Mouse (Mus musculus) heart, embryonic 16.5 days (tissue): ENCODE measurements around the gene 4930578C19Rik. TPM values are rescaled to one million over a fixed set of nuclear protein-coding genes. Genes with fewer than 3 reads are reported as not detected.
"Not testable (repeated sequence)": the region's sequence is repeated elsewhere in the genome, so short reads cannot be mapped to it uniquely, and the experiment has no call there.

Experiments used
- ATAC-seq: fragments of 200-750 bp; cut with Nextera tagmentation; replicated peaks from 2 replicates; pipeline ENCODE4 v1.8.0; 2017; ENCODE audit warnings: moderate number of reproducible peaks; ENCODE audit not compliant: insufficient read depth, low FRiP score; ENCODE audit errors: extremely low read depth
- H3K27ac ChIP-seq: fragments of 300-500 bp; sonication (generic); 2 replicates; pipeline ENCODE4 v1.5.1; 2014; ENCODE audit warnings: mild to moderate bottlenecking, low read length, control low read depth, moderate library complexity
- H3K27me3 ChIP-seq: fragments of 300-500 bp; sonication (generic); 2 replicates; pipeline ENCODE4 v1.6.1; 2014; ENCODE audit warnings: low read length, mixed read lengths; ENCODE audit not compliant: control insufficient read depth, insufficient read depth
- H3K36me3 ChIP-seq: fragments of 300-500 bp; sonication (generic); 2 replicates; pipeline ENCODE4 v1.6.1; 2014; ENCODE audit not compliant: control insufficient read depth, insufficient read depth
- H3K4me1 ChIP-seq: fragments of 300-500 bp; sonication (generic); 2 replicates; pipeline ENCODE4 v1.6.1; 2014; ENCODE audit warnings: low read length, mixed read lengths; ENCODE audit not compliant: control insufficient read depth, insufficient read depth
- H3K4me2 ChIP-seq: fragments of 300-500 bp; sonication (generic); 2 replicates; pipeline ENCODE4 v1.6.1; 2014; ENCODE audit warnings: low read depth, mild to moderate bottlenecking, control low read depth, low read length
- H3K4me3 ChIP-seq: fragments of 300-500 bp; sonication (generic); 2 replicates; pipeline ENCODE4 v1.5.1; 2014; ENCODE audit warnings: mild to moderate bottlenecking, control low read depth, low read length
- H3K9ac ChIP-seq: fragments of 300-500 bp; sonication (generic); 2 replicates; pipeline ENCODE4 v1.6.1; 2014; ENCODE audit warnings: low read length, control low read depth
- H3K9me3 ChIP-seq: fragments of 300-500 bp; sonication (generic); replicated peaks from 2 replicates; pipeline ENCODE4 v1.6.1; 2016; ENCODE audit warnings: low read length; ENCODE audit not compliant: control insufficient read depth
- WGBS: fragments of 180-500 bp; shearing (Covaris S2); extraction: QIAGEN DNeasy Blood & Tissue Kit; methylation state at CpG from one replicate; pipeline ENCODE4 v1.1.7; 2014; 5-methylcytosine and 5-hydroxymethylcytosine counted together
- polyA plus RNA-seq: library from polyadenylated mRNA; unstranded; fragments of >200 nt; fragmentation: Nextera tagmentation; extraction: Ambion mirVana; gene quantifications from 2 replicates; pipeline ENCODE4 v1.2.1, GENCODE M21; 2015

The 4930578C19Rik gene
- polyA plus RNA-seq, 1 experiment from 2014 or later, result 0.89 TPM

DNA sequence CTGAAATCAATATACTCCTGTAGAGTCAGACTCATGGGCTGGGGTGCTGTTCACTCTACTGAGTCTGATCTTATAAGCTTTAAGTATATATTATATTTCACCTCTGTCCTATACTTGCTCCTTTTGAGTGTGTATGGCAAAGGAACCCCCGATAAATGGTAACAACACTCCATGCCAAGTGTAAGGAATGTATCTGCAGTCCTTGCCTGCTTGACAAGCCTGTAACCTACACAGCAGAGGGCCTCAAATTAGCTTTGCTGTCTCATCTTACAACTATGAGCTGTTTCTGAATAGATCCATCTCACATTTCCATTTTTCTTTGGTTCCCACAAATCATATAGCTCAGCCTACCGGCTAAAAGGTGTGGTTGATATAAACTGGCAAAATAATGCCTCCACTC, 46.6 kb downstream of the 4930578C19Rik start:
- Histone ChIP-seq H3K9ac (no peak overlapping the region), H3K9me3 (no peaks in the 10 kb centered on the region), H3K4me3 (no peak overlapping the region), H3K4me1 (no peaks in the 10 kb centered on the region), H3K27me3 (no peaks in the 10 kb centered on the region), H3K4me2 (no peak overlapping the region), H3K27ac (no peak overlapping the region), H3K36me3 (no peaks in the 10 kb centered on the region)
- WGBS, result 79% methylated on average over 2 of the region's 2 CpGs
- ATAC-seq, result no peak

DNA sequence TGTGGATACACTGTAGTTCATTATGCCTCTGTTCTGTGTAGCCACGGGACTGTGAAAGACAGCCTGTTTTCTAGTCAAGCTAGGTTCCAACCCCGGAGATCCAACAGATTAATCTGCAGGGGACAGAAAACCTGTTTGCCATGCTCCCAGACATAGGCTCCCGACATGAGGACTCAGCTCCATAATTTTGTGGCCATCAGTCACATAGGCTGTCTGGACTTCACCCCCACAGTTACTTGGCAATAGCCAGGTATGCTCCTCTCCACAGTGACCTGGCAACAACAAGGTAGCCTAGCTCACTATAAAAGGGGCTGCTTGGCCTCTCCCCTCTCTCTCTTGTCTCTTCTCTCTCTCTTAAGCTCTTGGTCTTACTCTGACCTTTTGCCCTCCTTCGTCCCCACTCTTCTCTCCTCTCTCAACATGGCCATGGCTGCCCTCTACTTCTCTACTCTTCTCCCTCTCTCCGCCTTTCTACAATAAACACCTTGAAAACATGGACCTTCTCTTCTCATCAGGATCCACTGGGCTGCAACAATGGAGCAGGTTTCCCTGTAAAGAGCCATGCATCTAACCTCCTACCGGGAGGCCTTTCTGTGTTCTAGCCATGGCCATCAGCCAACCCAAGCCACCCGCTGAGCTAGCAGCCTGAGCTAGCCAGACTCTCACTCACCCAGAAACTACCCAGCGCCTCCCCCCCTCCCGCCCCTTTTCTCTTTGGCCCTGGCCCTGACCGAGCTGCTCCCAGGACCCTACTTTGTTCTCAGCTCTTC, 49.9 kb downstream of the 4930578C19Rik start:
- Histone ChIP-seq H3K4me1 (no peaks in the 10 kb centered on the region), H3K9me3 (no peaks in the 10 kb centered on the region), H3K27ac (no peak overlapping the region), H3K4me2 (no peak overlapping the region), H3K9ac (no peak overlapping the region), H3K27me3 (no peaks in the 10 kb centered on the region), H3K4me3 (no peak overlapping the region), H3K36me3 (no peaks in the 10 kb centered on the region)
- no peak for ATAC-seq
- 73% methylated on average over 10 of the region's 10 CpGs for whole genome bisulfite sequencing

GRCm38 (mm10) chrX:18409598-18409997, 51.6 kb downstream of the 4930578C19Rik start:
- H3K4me1 ChIP-seq, result no peaks in the 10 kb centered on the region
- H3K9me3 ChIP-seq, result no peaks in the 10 kb centered on the region
- no peak overlapping the region for H3K9ac ChIP-seq
- no peak overlapping the region for H3K4me2 ChIP-seq
- H3K4me3 ChIP-seq, result no peak overlapping the region
- 48% methylated on average over 2 of the region's 2 CpGs for WGBS
- H3K27me3 ChIP-seq, result no peaks in the 10 kb centered on the region
- H3K27ac ChIP-seq, result no peak overlapping the region
- no peak for ATAC-seq
- H3K36me3 ChIP-seq, result no peaks in the 10 kb centered on the region

DNA sequence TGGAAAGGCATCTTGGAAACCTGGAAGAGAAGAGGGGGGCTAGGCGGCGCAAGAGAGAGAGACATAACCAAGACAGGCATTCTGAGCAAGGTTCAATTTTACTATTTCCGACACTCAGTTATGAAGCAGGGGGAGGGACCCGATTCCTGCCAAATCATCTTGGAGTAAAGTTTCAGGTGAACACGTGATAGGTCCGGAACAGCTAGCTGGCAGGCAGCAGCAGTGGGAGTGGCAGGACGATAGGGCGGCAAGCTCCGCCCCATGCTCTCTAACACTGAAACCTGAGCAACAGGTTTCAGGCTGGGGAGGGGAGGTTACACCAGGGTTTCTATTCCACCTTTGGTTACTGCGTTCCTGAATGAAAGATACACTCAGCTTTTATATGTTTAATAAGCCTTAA, 58.9 kb downstream of the 4930578C19Rik start:
- Histone ChIP-seq H3K36me3 (no peaks in the 10 kb centered on the region), H3K27ac (no peak overlapping the region), H3K9me3 (no peaks in the 10 kb centered on the region), H3K4me3 (no peak overlapping the region), H3K27me3 (no peaks in the 10 kb centered on the region), H3K4me1 (no peaks in the 10 kb centered on the region), H3K9ac (no peak overlapping the region), H3K4me2 (no peak overlapping the region)
- ATAC-seq, result no peak
- WGBS, result 47% methylated on average over 10 of the region's 10 CpGs

DNA sequence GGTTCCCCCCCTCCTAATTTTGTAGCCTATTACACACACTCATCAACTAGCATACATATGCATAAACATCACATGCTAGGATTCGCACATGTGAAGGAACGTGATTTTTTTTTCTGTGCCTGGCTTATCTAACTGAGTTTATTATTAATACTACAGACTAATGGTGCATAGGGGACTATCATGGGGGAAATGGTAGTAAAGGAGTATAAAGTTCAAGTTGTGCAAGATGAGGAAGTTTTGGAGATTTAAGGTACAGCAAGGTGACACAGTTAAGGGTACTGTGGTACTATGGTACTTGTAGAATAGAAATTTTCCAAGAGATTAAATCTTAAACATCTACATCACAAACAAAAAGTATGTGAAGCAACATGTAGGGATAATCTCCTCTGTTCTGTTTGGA, 64.5 kb downstream of the 4930578C19Rik start:
- no peaks in the 10 kb centered on the region for H3K27me3 ChIP-seq
- WGBS, result 86% methylated on average over 2 of the region's 2 CpGs
- H3K4me1 ChIP-seq, result no peaks in the 10 kb centered on the region
- H3K36me3 ChIP-seq, result no peaks in the 10 kb centered on the region
- no peak overlapping the region for H3K27ac ChIP-seq
- H3K9me3 ChIP-seq, result no peaks in the 10 kb centered on the region
- no peak overlapping the region for H3K4me2 ChIP-seq
- ATAC-seq, result no peak
- no peak overlapping the region for H3K9ac ChIP-seq
- H3K4me3 ChIP-seq, result no peak overlapping the region

DNA sequence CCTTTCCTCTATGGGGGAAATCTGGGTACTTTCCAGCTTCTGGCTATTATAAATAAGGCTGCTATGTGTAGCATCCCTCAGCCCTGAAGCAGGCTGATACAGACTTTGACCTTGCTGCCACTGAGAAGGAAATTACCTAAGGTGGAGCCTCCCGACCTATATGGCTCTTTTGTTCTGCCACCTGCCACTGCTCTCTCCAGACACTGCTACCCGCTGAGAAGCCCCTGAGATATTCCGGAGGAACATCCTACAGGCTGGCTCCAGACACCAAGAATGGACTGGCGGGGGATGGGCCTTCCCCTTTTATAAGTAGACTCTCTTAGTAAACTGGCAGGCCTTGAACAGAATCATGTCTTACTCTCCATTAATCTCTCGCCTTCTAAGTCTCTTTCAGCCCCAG, 77.0 kb downstream of the 4930578C19Rik start:
- not testable (repeated sequence) for H3K27me3 ChIP-seq, H3K36me3 ChIP-seq, H3K4me2 ChIP-seq, H3K27ac ChIP-seq, ATAC-seq, H3K9ac ChIP-seq, H3K4me3 ChIP-seq, H3K9me3 ChIP-seq, H3K4me1 ChIP-seq
- 76% methylated on average over 5 of the region's 5 CpGs for WGBS
